In genomic region chr7:31002650-31003049, GRCm38 (mm10) we compare ENCODE assay signal across 8 mouse cellular contexts. TPM values are rescaled to one million over a fixed set of nuclear protein-coding genes. Genes with fewer than 3 reads are reported as not detected.
DNase-seq lines count a peak whose midpoint lies in the region; ATAC-seq and TF ChIP-seq lines count a peak whose summit lies in the region.

No protein-coding gene starts in this region.

- H3K4me2 ChIP-seq in heart, embryonic 11.5 days: no peak overlapping the region
- H3K4me2 ChIP-seq in stomach, postnatal 0 days (replicated peaks; ENCODE audit: low read depth): no peak overlapping the region
- no peak overlapping the region for H3K4me2 ChIP-seq in forebrain, embryonic 11.5 days (ENCODE audit: low read depth, low read length, severe bottlenecking)

- H3K27ac ChIP-seq in heart, embryonic 11.5 days (ENCODE audit: low read depth, low read length): no peak overlapping the region
- 0 out of 2 replicates have a peak overlapping the region, but pooled peaks have one; percentile 5 for H3K27ac ChIP-seq in stomach, postnatal 0 days (replicated peaks)
- no peak overlapping the region for H3K27ac ChIP-seq in forebrain, embryonic 11.5 days (ENCODE audit: low read depth, low read length)

- TF ChIP-seq EP300 in stomach, postnatal 0 days (optimal IDR thresholded peaks at IDR 0.05): no peak

- TF ChIP-seq CTCF in stomach, postnatal 0 days (IDR thresholded peaks at IDR 0.05; ENCODE audit: low read depth): no peak

- no peaks in the 10 kb centered on the region for H3K9me3 ChIP-seq in heart, embryonic 11.5 days (replicated peaks; ENCODE audit: control insufficient read depth, low read length)
- H3K9me3 ChIP-seq in stomach, postnatal 0 days (ENCODE audit: control insufficient read depth, low read length): no peaks in the 10 kb centered on the region
- H3K9me3 ChIP-seq in forebrain, embryonic 11.5 days (ENCODE audit: control insufficient read depth, low read length): no peaks in the 10 kb centered on the region

- DNase-seq in heart, adult 11 months: peak; percentile 97
- peak; percentile 18 to 31 for DNase-seq in heart, postnatal 36 days
- peak; percentile 62 for DNase-seq in lung, postnatal 10 days
- DNase-seq in stomach, postnatal 0 days (ENCODE audit: low spot score): no peak
- DNase-seq in Muller cell, postnatal 12 days (ENCODE audit: inconsistent ontology term): no peak
- no peak for DNase-seq in layer of hippocampus, adult 11-12 months (ENCODE audit: low spot score)
- no peak for DNase-seq in forebrain, embryonic 11.5 days (ENCODE audit: low spot score)

- no peak overlapping the region for H3K9ac ChIP-seq in heart, embryonic 11.5 days (ENCODE audit: low read depth, low read length)
- H3K9ac ChIP-seq in stomach, postnatal 0 days (ENCODE audit: low read length): no peak overlapping the region
- H3K9ac ChIP-seq in forebrain, embryonic 11.5 days (ENCODE audit: low read length): no peak overlapping the region

- H3K4me3 ChIP-seq in heart, embryonic 11.5 days (ENCODE audit: low read depth, low read length): no peak overlapping the region
- no peak overlapping the region for H3K4me3 ChIP-seq in stomach, postnatal 0 days (ENCODE audit: low read depth, low read length)
- H3K4me3 ChIP-seq in forebrain, embryonic 11.5 days (ENCODE audit: low read depth, low read length): no peak overlapping the region

- no peak for ATAC-seq in heart, embryonic 11.5 days (replicated peaks; ENCODE audit: insufficient number of reproducible peaks, low FRiP score, low TSS enrichment)
- ATAC-seq in stomach, postnatal 0 days (ENCODE audit: low FRiP score, low TSS enrichment): peak; percentile 64
- no peak for ATAC-seq in forebrain, embryonic 11.5 days (replicated peaks; ENCODE audit: low FRiP score)

- H3K27me3 ChIP-seq in heart, embryonic 11.5 days (ENCODE audit: control insufficient read depth, insufficient read depth, low read length): no peaks in the 10 kb centered on the region
- H3K27me3 ChIP-seq in stomach, postnatal 0 days (ENCODE audit: control insufficient read depth, insufficient read depth, low read length): no peaks in the 10 kb centered on the region
- no peaks in the 10 kb centered on the region for H3K27me3 ChIP-seq in forebrain, embryonic 11.5 days (ENCODE audit: control insufficient read depth, insufficient read depth, low read length)

- peaks cover 11% of the 10 kb centered on the region for H3K4me1 ChIP-seq in heart, embryonic 11.5 days (ENCODE audit: control insufficient read depth, insufficient read depth, low read length)
- H3K4me1 ChIP-seq in stomach, postnatal 0 days (replicated peaks; ENCODE audit: control insufficient read depth, insufficient read depth): peaks cover 6% of the 10 kb centered on the region; the same call in 1 of the 2 replicates
- no peaks in the 10 kb centered on the region for H3K4me1 ChIP-seq in forebrain, embryonic 11.5 days (replicated peaks; ENCODE audit: control insufficient read depth, insufficient read depth, low read length)

- intact Hi-C loops in heart, postnatal 36 days (cut with DNase I): no loop called here

- WGBS in heart, embryonic 11.5 days (ENCODE audit: insufficient replicate concordance): 47% methylated on average over 8 of the region's 8 CpGs
- 61% methylated on average over 8 of the region's 8 CpGs for WGBS in stomach, postnatal 0 days
- WGBS in forebrain, embryonic 11.5 days: 86% methylated on average over 8 of the region's 8 CpGs

- H3K36me3 ChIP-seq in heart, embryonic 11.5 days (ENCODE audit: control insufficient read depth, insufficient read depth, low read length): no peaks in the 10 kb centered on the region
- no peaks in the 10 kb centered on the region for H3K36me3 ChIP-seq in stomach, postnatal 0 days (ENCODE audit: control insufficient read depth, insufficient read depth, low read length)
- no peaks in the 10 kb centered on the region for H3K36me3 ChIP-seq in forebrain, embryonic 11.5 days (ENCODE audit: control insufficient read depth, insufficient read depth, low read length)

RNA-seq across cellular contexts. Expression of gene Fam187b, which starts 29.1 kb away (rescaled TPM):
- 0.72 and 0.89 TPM in 2 replicates for polyA plus RNA-seq in heart, embryonic 11.5 days (2014; fragmentation: Nextera tagmentation; extraction: Ambion mirVana)
- under 1 TPM in 1 of 2 experiments, not detected in 1; 0.17 TPM for total RNA-seq in heart, postnatal 36 days (2021)
- polyA plus RNA-seq in stomach, postnatal 0 days (2015; fragmentation: Nextera tagmentation; extraction: Ambion mirVana): 5.3 and 5.7 TPM in 2 replicates
- polyA plus RNA-seq in forebrain, embryonic 11.5 days (2014; fragmentation: Nextera tagmentation; extraction: Ambion mirVana): 0.81 and 1.3 TPM in 2 replicates

RNA-seq across cellular contexts. Expression of gene Lsr, which starts 29.4 kb away (rescaled TPM):
- polyA plus RNA-seq in heart, embryonic 11.5 days (2014; fragmentation: Nextera tagmentation; extraction: Ambion mirVana): 11.6 and 14.4 TPM in 2 replicates
- 1 to 10 TPM; 3.7 to 5.1 TPM for total RNA-seq in heart, postnatal 36 days (2021)
- polyA plus RNA-seq in stomach, postnatal 0 days (2015; fragmentation: Nextera tagmentation; extraction: Ambion mirVana): 101 and 111 TPM in 2 replicates
- 30.8 and 32.5 TPM in 2 replicates for polyA plus RNA-seq in forebrain, embryonic 11.5 days (2014; fragmentation: Nextera tagmentation; extraction: Ambion mirVana)

RNA-seq across cellular contexts. Expression of gene Fxyd5, which starts 39.6 kb away (rescaled TPM):
- 30.3 and 38.5 TPM in 2 replicates for polyA plus RNA-seq in heart, embryonic 11.5 days (2014; fragmentation: Nextera tagmentation; extraction: Ambion mirVana)
- 10 to 100 TPM; 29.3 to 30.8 TPM for total RNA-seq in heart, postnatal 36 days (2021)
- polyA plus RNA-seq in stomach, postnatal 0 days (2015; fragmentation: Nextera tagmentation; extraction: Ambion mirVana): 13.3 and 16.0 TPM in 2 replicates
- 10.2 and 12.9 TPM in 2 replicates for polyA plus RNA-seq in forebrain, embryonic 11.5 days (2014; fragmentation: Nextera tagmentation; extraction: Ambion mirVana)

RNA-seq across cellular contexts. Expression of gene Usf2, which starts 46.0 kb away (rescaled TPM):
- polyA plus RNA-seq in heart, embryonic 11.5 days (2014; fragmentation: Nextera tagmentation; extraction: Ambion mirVana): 18.8 and 19.6 TPM in 2 replicates
- 100 to 1,000 TPM; 107 to 112 TPM for total RNA-seq in heart, postnatal 36 days (2021)
- 12.0 and 14.2 TPM in 2 replicates for polyA plus RNA-seq in stomach, postnatal 0 days (2015; fragmentation: Nextera tagmentation; extraction: Ambion mirVana)
- 28.4 and 29.3 TPM in 2 replicates for polyA plus RNA-seq in forebrain, embryonic 11.5 days (2014; fragmentation: Nextera tagmentation; extraction: Ambion mirVana)

RNA-seq across cellular contexts. Expression of gene Fxyd7, which starts 48.6 kb away (rescaled TPM):
- 2.5 and 4.9 TPM in 2 replicates for polyA plus RNA-seq in heart, embryonic 11.5 days (2014; fragmentation: Nextera tagmentation; extraction: Ambion mirVana)
- 1 to 10 TPM in 1 of 2 experiments, under 1 TPM in 1; 0.41 to 1.1 TPM for total RNA-seq in heart, postnatal 36 days (2021)
- polyA plus RNA-seq in stomach, postnatal 0 days (2015; fragmentation: Nextera tagmentation; extraction: Ambion mirVana): 19.9 and 20.3 TPM in 2 replicates
- polyA plus RNA-seq in forebrain, embryonic 11.5 days (2014; fragmentation: Nextera tagmentation; extraction: Ambion mirVana): 4.1 and 4.9 TPM in 2 replicates

Comparison
In these comparisons a context has a peak if more than half of its experiments do, and no peak if none do; other contexts are left out.
1. DNase-seq: peak in heart, adult 11 months (single experiment), heart, postnatal 36 days (2 of 2) and lung, postnatal 10 days (single experiment); none in stomach, postnatal 0 days (single experiment), Muller cell, postnatal 12 days (single experiment), layer of hippocampus, adult 11-12 months (single experiment) and forebrain, embryonic 11.5 days (single experiment).